Mouse (Mus musculus) A20 (cell line): ENCODE data around the gene Lgr4.

Source experiments
- DNase-seq: peaks from one replicate; pipeline ENCODE4 v3.0.0-alpha.2; 2011; ENCODE audit warnings: low read depth, low spot score

Gene Lgr4

GRCm38 (mm10) chr2:110017087-110017486 lies 99.6 kb downstream of the Lgr4 start:
- no peak for DNase-seq

GRCm38 (mm10) chr2:110017616-110018505 lies 100.4 kb downstream of the Lgr4 start, which contains the start of gene Ccdc34:
Gene Ccdc34 (plus strand): TSS chr2:110017817.
- peak; percentile 94 for DNase-seq

GRCm38 (mm10) chr2:110019656-110020055 lies 102.2 kb downstream of the Lgr4 start:
- no peak for DNase-seq

DNA sequence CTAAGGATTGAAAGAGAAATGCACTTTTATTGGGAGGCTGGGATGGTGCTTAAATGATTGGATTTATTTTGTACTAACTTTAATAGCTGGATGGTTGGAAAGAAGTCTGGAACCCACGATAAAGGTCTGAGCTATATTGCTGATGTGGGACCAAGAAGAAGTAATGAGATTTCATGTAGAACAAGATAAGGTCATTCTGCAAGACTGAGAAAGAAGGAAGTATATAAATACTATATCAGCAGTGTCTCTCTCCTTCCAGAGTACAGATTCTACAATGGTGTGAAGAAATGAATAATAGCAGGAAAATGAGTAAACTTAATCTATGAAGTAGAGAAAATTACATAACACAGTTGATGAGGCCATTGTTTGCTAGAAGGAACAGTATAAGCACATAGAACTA lies 103.0 kb downstream of the Lgr4 start:
- DNase-seq, result no peak

DNA sequence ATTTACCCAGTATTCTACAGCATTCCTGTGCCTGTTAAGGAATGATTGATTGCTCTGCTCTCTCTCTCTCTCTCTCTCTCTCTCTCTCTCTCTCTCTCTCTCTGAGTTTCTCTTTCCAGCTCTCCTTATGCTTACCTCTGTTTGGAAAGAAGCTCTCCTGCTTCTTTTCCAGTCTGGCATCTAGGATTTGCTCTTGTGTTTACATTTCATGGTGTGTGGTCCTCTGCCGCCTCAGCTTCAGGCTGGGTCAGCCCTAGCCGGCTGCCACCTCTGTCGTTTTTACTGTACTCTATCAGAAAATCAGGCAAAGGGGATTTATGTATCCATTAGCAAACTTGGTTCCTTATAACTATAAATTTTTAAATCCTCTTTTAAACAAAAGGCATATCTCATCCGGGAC lies 118.8 kb downstream of the Lgr4 start:
- no peak for DNase-seq

DNA sequence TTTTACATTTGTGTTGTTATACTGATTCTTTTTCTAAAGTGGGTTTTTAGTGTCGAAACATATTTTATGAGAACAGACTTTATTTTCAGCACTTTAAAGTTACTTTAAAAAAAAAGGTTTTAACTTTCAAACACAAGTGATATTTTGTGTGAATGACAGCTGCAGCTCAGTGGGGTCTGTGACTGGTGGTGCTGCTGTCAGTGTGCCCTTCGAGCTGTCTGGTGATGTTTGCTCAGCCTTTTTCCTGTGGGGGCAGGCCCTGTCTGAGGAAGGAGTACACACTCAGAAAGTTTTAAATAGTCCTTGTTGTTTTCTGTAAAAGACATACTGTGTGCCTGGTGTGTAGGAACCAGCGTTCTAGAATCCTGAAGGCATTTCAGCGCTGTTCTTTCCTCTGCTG lies 119.2 kb downstream of the Lgr4 start:
- DNase-seq, result no peak

DNA sequence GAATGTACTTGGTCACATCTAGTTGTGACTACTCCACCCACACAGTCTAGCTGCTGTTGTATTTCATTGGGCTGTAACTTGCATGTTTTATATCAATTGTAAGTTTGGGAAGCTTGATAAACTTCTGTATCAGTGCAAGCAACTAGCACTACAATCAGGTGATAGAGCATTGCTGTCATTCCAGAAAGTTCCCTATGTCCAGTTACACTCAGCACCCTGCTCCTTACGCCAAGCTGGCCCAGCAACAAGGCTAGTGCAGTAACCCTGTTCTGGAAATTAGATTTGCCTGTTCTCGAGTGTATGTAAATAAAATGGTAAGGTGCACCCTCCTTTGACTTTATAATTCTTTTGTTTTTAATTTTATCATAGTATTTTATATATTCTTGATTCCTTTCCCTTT lies 119.8 kb downstream of the Lgr4 start:
- no peak for DNase-seq

GRCm38 (mm10) chr2:110038341-110038740 lies 120.9 kb downstream of the Lgr4 start:
- DNase-seq, result no peak

DNA sequence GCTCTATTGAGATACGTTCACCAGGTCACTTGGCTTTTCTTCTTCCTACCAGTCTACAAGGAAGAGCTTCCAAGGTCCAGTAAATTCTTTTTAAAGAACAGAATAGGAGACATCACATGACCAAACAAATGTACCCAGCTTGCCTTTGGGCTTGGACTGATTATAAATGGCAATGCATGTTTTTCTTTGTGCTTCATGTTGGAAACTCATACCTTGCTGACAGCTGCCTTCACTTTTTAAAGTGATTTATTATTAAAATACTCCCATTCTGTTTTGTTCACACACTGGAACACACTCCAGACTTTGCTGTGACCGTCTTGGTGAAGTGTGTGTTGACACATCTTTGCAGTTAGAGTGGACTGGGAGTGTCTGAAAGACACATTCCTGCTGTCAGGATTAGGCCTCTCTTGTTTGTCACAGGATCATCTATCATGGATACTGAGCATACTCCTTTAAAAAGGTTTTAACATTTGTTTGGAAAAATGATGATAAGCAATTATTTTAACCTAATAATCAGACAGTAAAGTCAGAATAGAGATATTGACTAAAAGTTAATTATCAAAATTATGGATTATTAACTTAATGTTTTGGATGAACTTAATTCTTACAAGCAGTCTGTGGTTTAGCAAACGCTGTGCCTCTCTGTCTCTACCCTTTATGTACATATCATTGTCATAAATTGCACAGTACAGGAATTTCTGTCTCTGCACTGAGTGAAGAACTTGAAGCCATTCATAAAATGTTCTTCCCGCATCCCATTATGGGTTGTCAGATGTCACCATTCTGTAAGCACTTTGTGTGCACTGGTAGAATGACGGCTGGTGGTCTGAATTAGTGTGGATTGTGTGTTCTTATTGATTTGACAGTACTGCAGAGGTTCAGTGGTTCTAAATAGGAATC lies 125.7 kb downstream of the Lgr4 start:
- DNase-seq, result no peak

DNA sequence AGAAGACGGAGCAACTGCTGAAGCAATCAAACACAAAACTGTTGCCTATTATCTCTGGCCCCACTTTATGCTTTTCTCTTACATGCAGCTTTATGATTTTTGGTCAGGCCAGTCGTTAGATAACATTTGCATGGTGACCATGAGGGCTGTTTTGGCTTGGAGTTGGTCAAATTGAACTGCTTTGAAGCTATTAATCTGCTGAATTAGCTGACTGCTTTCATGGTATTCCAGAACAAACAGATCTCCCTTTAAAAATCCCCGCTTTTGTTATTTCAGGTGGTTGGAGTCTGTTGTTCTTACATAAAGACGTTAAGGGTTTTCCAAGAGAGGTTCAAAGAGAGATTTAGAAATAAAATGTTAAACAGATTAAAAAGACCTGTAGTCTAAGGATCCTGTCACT lies 141.0 kb downstream of the Lgr4 start:
- no peak for DNase-seq

- DNase-seq, result peak; percentile 54
Observed at GRCm38 (mm10) chr2:110063131-110063530, 145.7 kb downstream of the Lgr4 start.
